Mouse (Mus musculus) lung, postnatal 14 days (tissue): ENCODE data around the gene Frat2.
A peak's percentile ranks its signal among the peaks of the same experiment; 100 is the strongest.
"Not testable (repeated sequence)": the region's sequence is repeated elsewhere in the genome, so short reads cannot be mapped to it uniquely, and the experiment has no call there.

Experiments used
- DNase-seq: peaks from one replicate; pipeline ENCODE4 v3.0.0; 2021

Frat2 gene

DNA sequence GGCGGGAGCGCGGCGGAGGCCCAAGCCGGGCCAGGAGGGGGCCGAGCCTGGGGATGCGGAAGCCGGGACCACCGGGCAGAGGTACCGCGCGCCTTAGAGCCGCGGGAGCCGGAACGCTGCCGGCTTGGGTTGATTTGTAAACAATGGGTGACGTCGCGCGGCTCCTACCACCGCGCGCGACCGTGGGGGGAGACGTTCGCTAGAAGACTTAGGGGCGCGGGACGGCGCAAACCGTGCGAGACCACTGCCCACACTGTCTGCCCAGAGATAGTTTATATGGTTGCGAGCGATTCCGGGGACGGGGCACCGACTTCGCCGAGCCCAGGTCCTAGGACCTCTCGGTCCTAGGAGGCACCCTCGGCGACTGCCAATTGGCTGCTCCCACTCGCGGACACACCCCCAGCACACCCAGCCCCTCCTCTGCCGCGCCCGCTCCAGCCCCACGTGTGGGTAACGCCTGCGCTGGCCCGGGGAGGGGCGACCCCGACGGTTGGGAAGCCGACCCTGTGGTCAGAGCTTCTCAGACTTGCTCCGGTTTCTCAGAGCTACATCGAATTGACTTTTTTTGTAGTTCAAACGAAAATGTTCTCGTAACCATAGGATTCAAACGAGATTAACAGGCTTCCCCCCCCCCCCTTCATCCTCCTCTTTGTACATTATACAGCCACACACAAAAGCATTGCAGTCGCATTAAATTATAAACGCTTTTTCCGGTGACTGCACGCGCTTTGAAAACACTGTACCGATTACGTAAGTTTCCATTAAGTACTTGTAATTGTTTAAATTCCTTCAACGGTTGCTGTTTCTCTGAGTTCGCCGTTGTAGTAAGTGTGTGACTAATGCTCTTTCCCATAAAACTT, at the start of gene Frat2:
Gene Frat2, minus strand, starts transcription at position 141 of the 860 bp plus-strand sequence.
- peak; percentile 87 for DNase-seq

DNA sequence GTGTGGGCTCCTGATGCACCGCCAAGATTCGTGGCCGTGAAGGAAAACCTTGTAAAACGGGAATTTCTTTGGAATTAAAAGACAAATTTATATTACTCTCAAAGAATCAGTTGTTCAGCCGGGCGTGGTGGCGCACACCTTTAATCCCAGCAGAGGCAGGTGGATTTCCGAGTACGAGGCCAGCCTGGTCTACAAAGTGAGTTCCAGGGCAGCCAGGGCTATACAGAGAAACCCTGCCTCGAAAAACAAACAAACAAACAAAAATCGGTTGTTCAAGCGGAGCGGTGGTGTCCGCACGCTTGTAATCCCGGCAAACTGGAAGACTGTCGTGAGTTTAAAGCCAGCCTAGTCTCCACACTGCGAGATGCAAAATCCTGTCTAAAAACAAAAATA, 48.4 kb upstream of the Frat2 start:
- no peak for DNase-seq

DNA sequence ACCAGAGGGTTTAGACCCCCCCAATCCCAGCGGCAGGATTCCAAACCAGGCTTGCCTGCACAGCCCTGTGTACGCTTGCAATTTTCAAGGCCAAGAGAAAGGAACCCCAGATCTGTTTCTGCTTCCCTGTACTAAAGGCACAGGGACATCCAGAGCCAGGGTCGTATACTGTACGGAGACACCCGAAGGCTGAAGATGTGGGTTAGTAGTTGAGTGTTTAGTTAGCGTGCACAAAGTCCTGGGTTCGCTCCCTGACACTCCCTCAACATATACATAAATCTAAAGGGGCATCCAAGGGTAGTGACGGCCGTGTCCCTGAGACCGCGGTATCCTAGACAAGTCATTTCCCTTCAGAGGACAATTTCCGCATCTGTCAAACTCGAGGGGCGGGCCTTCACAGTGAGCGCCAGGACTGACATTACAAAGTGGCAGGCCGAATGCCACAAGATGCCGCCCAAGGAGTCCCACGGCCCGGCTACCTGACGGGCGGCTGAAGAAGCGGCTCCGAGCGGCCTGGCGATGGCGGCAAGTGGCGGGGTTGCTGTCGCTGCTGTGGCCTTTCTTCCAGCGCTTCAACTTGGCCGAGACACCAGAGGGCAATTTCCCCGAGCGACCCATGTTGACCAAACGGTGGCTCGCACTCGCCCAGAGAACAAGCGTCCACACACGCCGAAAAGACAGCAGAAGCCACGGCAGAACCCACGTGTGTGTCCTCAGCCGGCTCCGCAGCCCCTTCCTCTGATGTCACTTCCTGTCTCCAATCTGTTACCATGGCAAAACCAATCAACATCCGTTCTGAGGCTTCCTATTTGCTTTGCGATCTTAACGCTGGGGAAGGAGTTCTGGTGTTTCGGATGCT, 47.8 kb upstream of the Frat2 start, which contains the start of gene Rrp12:
Gene Rrp12, minus strand, starts transcription at position 714 of the 859 bp plus-strand sequence.
- peak; percentile 79 for DNase-seq

DNA sequence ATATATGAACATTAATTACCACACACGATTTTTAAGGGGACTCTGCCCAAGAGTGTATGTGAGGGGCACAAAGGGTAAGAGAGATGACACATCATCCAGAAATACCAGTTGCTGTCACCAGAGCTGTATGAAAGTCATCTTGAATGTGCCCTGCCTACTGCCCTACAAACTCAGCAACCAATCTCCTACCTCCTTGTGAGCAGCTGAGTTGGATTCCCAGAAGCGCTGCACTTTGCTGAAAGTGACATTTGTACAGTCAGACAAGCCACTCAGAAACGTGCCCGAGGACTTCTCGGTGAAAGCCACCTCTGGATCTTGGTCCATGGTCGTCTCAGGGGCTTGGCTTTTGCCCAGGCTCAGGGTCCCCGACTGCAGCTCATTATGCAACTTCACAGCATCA, 47.0 kb upstream of the Frat2 start:
- no peak for DNase-seq

DNA sequence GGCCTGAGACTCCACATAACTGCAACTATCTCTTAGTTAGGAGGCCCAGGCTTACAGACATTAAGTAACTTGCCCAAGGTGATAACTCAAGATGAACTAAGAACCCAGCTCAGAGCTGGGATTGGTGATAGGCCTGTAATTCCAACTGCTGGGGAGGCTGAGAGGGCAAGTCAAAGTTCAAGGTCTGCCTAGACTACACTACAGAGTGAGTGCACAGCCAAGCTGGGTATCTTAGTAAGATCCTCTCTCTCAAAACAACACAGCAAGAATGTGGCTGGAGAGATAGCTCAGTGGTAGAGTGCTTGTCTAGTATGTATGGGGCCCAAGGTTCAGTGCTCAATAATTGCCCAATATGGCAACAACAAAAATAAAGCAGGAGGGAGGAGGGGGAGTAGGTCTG, 40.3 kb upstream of the Frat2 start:
- DNase-seq: no peak

DNA sequence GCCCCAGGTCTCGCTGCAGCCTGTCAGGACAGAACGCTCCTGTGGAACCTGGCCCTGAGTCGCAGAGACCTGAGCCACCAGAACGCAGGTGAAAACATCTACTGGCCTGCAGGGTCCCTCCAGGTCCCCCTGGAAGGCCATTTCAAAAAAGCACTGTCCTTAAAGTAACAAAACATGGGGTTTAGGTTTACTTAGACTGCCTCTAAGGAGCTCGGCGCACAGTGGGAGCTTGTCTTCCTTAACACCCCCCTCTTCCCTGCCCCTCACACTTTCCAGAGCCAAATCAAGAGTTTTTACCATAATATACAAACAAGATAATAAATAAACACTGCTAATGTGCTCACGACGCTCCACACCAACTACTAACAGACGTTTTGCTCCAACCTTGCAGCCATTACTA, 36.0 kb upstream of the Frat2 start:
- no peak for DNase-seq

DNA sequence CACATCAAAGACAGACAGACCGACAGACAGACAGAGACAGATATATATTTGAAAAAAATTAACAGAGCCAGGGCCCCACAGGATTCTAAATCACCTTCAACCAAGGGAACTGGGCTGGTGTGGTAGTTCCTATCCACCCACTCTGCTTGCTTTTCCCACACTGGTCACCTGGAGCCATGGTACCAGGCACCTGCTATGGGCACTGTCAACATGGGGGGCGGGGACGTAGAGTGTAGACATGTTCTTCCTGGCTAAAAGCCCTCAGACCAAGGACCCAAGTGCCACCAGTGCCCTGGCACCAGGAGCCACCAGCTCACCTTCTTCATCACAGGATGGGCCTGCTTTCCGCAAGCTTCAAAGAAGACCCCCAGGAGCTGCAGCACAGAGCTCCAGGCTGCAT, 33.9 kb upstream of the Frat2 start:
- DNase-seq: no peak

DNA sequence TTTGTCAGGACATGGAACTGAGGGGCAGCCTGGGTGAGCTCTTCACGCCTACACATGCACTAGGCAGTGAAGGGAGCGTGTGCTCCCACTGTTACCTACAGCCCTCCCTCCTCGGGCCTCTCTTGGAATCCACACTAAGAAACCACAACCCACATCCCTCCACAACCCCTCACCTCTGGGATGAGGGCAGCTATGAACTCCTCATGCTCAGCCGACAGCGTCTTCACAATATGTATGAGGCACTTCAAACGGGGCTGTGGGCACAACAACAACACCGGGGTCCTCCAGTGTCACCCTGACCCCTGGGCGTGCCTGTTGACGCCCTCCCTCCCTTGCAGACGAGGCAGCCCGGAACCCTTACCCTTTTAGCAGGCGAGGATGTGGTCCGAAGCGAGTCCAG, 26.4 kb upstream of the Frat2 start:
- no peak for DNase-seq

DNA sequence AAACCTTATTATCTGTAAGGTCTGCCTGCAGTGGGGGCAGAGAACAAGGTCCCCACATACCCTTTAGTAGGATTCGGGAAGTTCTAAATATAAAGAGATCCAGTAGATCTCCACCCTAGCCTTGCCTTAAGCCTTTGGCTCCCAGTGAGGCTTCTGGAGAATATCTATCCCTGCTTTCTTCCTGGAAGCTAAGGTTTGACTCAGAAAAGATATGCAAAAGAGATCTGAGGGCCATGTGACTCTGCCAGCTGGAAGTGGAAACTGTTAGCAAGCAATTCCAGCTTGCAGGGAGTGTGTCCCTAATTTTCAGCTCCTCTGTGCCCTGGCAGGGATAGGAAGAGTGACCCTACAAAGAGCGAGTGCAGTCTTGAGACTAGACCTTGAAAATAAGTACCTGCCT, 24.4 kb upstream of the Frat2 start:
- no peak for DNase-seq

DNA sequence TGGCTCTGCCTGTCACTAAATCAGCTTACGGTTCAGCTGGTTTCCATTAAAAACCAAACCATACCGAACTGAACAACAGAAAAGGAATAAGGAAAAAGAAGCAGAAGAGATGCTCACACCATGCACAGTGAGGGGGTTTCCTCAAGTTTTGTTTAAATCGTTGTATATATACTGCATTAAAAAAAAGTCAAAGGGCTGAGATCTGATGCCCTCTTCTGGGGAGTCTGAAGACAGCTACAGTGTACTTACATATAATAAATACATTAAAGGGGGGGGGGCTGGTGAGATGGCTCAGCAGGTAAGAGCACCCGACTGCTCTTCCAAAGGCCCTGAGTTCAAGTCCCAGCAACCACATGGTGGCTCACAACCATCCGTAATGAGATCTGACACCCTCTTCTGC, 22.0 kb upstream of the Frat2 start:
- not testable (repeated sequence) for DNase-seq

DNA sequence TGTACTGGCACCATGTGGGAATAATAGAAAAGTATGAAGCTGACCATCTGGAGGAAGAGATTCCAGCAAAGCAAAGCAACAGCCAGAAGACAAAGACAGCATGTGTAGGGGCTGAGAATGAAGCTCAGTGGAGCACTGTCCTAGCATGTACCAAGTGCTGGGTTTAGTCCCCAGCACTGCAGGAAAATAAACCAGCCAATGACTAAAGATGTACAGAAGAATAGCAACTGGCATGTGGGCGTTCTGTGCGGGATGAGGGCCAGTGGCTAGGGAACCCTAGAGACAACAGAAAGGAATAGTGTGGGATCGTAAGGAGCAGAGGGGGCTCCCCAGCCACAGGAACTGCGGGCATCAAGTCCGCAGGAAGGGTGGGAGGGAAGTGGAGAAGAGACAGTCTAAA, 21.4 kb upstream of the Frat2 start:
- DNase-seq: no peak

DNA sequence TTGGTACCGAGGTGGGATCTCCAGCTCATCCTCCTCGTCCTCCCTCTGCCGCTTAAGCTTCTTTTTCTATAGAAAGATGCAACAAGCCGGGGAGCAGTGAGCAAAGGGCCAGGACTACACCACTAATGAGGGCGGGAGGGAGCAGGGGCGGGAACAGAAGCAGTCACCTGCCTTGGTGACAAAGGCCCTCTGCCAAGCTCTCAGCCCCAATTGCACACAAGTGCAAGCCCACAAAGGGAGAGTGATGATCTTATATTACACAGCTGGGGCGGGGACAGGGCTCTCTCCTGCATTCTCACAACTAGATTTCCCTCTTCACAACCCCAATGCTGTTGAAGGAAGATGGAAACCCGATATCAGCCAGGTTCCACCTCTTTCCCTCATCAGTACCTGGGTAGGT, 18.8 kb upstream of the Frat2 start:
- DNase-seq: no peak

DNA sequence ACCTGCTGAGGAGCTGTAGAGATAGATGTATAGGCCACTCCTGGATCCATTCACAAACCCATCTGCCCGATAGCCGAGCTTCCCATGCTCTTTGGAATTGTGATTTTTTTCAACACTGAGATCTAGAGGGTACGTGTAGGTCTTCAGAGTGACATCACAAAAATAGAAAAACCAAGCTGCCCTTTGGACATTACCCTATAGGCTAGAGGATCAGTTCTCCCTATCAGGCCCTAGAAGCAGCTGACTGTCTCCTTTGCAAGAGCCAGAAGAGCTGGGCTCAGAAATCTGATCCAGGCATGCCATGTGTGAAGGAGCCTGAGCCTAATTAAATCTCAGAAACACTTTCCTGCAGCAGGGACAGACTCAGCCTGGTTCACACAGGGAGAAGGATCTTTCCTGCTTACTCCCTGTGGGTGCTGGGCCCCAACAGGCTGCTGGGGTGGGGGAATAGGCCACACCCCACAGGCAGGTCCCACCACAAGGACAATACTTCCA, 9.9 kb upstream of the Frat2 start:
- no peak for DNase-seq

DNA sequence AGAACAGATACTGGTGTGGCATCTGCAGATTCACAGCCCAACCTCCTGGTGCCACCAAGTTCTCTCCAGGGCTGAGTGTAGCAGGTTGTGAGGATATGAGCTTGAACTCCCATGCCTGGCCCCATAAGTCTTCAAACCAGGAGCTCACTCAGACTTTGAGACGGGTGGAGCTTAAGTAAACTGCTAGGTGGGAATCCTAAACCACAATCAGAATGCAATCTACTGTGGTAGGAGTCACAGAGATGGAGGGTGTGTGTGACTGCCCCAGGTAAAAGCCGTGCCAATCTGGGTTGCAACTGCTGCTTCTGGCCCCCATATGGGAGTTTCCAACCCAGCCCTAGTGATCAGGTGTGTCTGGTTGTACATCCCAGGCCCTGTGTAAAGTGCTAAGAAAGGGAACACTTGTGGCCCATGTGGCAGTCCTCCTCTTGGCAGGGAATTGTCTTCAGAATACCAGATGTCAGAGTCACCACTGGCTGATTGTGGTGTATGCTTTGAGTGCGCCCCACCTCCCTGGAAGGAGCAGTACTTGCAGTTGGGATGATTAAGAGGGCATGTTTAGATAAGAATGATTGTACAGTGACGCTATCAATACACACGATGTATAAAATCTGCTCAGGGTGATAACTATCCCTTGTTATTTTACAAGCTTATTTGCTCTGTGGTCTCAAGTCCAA, 9.3 kb upstream of the Frat2 start:
- DNase-seq: no peak

DNA sequence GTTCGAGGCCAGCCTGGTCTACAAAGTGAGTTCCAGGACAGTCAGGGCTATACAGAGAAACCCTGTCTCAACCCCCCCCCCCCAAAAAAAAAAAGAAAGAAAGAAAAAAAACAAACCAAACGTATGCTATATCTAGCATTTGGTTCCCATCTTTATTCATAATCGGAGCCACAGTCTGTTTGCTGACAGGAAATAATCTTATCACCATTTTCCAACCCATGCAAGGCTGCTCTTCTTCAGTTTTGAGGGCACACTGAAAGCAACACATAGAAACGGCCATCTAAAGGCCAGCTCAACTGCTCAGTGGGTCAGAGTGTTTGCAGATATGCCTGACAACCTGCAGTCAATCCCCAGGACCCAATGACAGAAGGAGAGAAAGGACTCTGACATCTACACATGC, 4.5 kb upstream of the Frat2 start:
- no peak for DNase-seq

DNA sequence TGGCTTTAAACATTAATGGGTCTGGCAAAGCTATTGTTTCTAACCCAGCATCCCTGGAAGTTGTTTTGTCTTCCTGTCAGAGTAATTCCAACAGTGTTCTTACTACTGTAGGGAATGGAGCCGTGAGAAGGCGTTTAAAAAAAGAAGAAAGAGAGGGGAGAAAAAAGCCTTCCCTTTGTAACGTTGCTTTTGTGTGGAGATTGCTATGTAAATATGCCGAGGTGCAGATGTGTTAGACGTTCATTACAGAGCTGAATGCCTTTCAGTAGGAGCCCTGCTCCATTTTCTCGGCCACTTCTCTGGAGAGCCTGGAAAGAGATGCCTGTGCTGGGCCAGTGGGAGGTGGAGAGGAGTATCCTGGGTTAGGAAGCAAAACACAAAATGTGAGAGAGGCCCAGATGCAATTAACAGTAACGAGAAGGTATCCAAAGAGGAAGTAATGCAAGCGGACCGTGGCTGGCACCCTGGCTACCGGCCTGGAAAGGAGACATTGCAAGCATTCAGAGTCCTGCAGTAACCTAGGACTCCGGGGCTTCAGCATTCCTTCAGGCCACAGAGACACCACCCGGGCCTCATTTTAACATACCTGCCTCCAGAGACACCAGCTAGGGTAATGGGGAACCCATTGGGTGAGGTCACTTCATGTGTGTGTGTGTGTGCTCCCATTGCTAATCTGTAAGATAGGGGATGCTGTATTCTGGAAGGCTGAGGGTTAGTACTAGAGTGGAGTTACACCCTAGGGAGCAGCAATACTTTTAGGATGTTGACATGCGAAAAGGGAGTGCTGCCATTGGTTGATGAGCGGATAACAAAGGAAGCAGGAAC, 3.0 kb upstream of the Frat2 start:
- no peak for DNase-seq

DNA sequence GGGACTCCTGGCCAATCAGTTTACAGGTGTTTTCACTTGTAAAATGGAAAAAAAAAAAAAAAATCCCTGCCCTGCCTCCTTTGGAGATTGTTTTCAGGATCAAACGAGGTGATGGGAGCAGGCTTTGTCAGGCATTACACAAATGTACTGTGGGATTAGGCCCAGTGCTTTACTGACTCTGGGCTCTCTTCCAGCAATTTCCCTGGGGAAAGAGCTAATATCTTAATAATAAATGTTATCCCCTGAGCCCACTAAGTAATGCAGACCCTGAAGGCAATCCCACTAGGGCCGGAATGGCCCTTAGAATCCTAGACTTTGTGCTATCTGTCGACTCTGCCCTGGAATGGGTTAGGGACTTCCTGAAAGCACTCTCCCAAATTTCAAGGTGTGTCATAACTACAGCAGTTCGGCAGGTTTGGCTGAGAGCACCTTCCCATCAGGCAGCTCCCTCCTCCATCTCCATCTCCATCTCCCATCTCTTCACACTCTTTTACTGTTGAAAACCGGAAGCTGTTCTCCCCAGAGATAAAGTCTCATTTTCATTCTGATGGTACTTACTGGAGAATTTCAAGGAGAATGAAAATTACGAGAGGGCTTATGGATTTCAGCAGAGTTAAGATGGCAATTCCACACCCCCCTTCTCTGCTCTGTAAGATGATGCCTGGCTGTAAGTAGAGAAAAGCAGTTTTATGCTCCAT, 2.2 kb upstream of the Frat2 start:
- DNase-seq: no peak

DNA sequence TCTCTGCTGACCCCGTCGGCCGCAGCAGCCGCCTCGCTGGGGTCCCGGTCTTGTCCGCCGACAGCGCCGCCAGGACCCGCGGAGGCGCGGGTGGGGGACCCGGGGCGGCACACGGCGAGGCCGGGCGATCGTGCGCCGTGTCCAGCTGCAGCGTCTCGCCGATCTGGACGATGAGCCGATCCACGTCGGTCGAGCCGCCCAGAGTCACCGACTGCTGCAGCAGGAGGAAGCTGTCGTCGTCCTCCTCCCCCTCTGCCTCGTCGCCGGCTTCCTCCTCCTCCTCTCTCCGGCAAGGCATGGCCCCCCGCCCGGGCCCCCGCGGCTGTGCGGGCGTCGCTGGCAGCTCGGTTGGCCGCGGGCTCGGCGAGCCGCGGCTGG, 329 bp downstream of the Frat2 start:
- peak; percentile 54 for DNase-seq

DNA sequence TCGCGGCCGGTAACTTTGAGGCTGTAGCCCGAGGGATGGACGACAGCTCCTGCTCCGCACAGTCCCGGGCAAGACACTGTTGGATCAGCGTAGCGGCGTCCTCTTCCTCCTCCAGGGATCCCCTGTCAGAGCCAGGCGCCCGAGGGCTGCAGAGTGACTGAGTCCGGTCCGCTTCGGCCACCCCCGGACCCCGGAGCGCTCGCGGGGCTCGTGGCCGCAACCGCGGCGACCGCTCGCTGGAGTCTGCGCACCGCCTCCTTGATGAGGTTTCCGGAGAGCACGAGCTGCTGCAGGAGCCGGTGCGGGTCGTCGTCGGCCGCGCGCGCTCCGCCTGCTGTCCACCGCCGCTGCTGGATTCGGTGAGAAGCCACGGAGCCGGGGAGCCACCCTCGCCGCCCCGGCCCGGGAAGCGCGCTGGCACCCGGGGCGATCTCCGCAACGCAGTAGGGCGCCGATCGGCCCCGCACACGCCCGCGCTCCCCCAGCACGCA, 796 bp downstream of the Frat2 start:
- peak; percentile 41 for DNase-seq

DNA sequence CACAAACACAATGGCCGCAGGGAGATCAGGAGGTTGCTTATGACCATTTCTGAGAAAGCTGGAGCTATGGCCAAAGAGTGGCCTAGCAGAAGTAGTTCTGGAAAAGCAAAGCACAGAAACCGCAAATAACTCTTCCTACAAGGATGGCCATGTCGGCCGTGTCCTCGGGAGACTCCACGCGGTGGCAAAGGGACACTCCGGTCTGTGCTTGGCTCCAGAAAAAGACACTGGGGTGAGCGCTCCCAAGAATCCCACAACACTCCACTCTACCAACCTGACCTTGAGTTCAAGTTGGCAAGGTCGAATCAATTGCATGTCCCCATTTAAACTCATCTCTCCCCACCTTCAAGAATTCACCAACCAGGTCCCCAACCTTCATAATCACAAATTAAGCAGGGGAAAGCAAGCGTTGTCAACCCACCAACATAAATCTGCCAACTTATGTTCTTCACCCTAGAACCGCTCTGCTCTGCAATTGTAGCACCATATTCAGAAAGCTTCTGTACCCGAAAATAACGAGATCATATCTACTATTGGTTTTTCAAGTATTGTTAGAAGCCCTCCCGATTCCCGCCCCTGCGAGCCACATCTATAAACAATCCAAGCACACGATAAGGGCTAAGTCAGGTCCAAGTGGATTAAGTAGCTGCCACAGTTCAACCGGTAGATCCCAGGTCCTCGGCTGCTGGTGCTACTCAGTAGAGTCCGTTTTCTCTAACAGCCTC, 1.4 kb downstream of the Frat2 start:
- DNase-seq: no peak

DNA sequence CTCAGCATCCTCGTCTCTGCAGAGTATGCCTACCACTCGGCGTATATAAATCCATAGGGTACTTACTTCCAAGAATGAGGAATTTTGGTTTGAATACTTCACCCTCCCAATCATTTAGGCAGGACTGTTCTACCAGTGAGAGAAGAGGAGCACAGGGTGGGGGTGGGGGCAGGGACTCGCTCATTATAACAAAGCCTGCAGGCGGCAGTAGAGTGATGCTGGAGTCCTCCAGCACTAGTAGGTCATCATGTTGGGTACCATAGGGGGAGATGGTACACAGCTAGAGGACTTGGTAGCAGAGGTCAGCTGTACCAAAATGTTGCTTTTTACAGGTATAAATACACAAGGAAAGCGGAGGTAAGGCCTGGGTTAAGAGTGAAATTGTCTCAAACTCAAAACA, 3.6 kb downstream of the Frat2 start:
- DNase-seq: no peak
